Mouse (Mus musculus) liver, embryonic 14.5 days (tissue): ENCODE results near the gene Il6ra. TPM values are rescaled to one million over a fixed set of nuclear protein-coding genes. Genes with fewer than 3 reads are reported as not detected.
A peak's percentile ranks its signal among the peaks of the same experiment; 100 is the strongest.

Experiments
- ATAC-seq: fragments of 200-750 bp; cut with Nextera tagmentation; 2 replicates; pipeline ENCODE4 v1.8.0; 2017; ENCODE audit warnings: moderate number of reproducible peaks, mild to moderate bottlenecking, moderate library complexity; ENCODE audit not compliant: insufficient read depth
- DNase-seq, 3 experiments: peaks; one replicate each; pipeline ENCODE4 v3.0.0-alpha.2; 2012 to 2013; ENCODE audit warnings: low read depth in 3 of 3, low spot score in 3 of 3
- H3K27ac ChIP-seq: fragments of 300-500 bp; sonication (generic); 2 replicates; pipeline ENCODE4 v1.5.1; 2014; ENCODE audit warnings: moderate library complexity, mild to moderate bottlenecking, control low read depth, inconsistent platforms
- H3K27me3 ChIP-seq: fragments of 300-500 bp; sonication (generic); 2 replicates; pipeline ENCODE4 v1.6.1; 2014; ENCODE audit warnings: mild to moderate bottlenecking, low read length, moderate library complexity; ENCODE audit not compliant: control insufficient read depth, insufficient read depth
- H3K36me3 ChIP-seq: fragments of 300-500 bp; sonication (generic); replicated peaks from 2 replicates; pipeline ENCODE4 v1.6.1; 2014; ENCODE audit warnings: low read depth; ENCODE audit not compliant: control insufficient read depth, insufficient read depth
- H3K4me1 ChIP-seq, 2 experiments: fragments of 200-500 bp in 1 of 2; fragments of 300-500 bp in 1 of 2; sonication (generic) in 1 of 2; replicated peaks; 2 replicates each; pipeline ENCODE4 v1.6.1; 2012 to 2014; ENCODE audit warnings: antibody characterized with exemption in 1 of 2, inconsistent platforms in 1 of 2, low read length in 1 of 2; ENCODE audit not compliant: control insufficient read depth in 2 of 2, insufficient read depth in 2 of 2
- H3K4me2 ChIP-seq: fragments of 300-500 bp; sonication (generic); 2 replicates; pipeline ENCODE4 v1.6.1; 2014; ENCODE audit warnings: low read depth, mild to moderate bottlenecking, control low read depth, moderate library complexity
- H3K4me3 ChIP-seq, 2 experiments: fragments of 200-500 bp in 1 of 2; fragments of 300-500 bp in 1 of 2; sonication (generic) in 1 of 2; 2 replicates each; pipeline ENCODE4 v1.5.1; 2012 to 2014; ENCODE audit warnings: low read depth in 2 of 2, low read length in 2 of 2, mild to moderate bottlenecking in 2 of 2, control low read depth in 1 of 2, inconsistent platforms in 1 of 2, moderate library complexity in 1 of 2; ENCODE audit not compliant: insufficient read depth in 1 of 2
- H3K9ac ChIP-seq: fragments of 300-500 bp; sonication (generic); replicated peaks from 2 replicates; pipeline ENCODE4 v1.6.1; 2014; ENCODE audit warnings: mild to moderate bottlenecking, control low read depth, moderate library complexity
- H3K9me3 ChIP-seq: fragments of 300-500 bp; sonication (generic); 2 replicates; pipeline ENCODE4 v1.6.1; 2016; ENCODE audit warnings: low read length, mixed read lengths; ENCODE audit not compliant: control insufficient read depth
- CTCF ChIP-seq: IDR thresholded peaks from 2 replicates; pipeline ENCODE4 v1.5.1; 2016; ENCODE audit warnings: antibody characterized with exemption, low read depth, control low read depth
- EP300 ChIP-seq: IDR thresholded peaks from 2 replicates; pipeline ENCODE4 v1.6.1; 2016; ENCODE audit warnings: antibody characterized with exemption, low read depth
- WGBS: fragments of 180-500 bp; shearing (Covaris S2); extraction: QIAGEN DNeasy Blood & Tissue Kit; methylation state at CpG from one replicate; pipeline ENCODE4 v1.1.7; 2014; ENCODE audit not compliant: insufficient replicate concordance; 5-methylcytosine and 5-hydroxymethylcytosine counted together
- polyA plus RNA-seq, 2 experiments: library from polyadenylated mRNA; depleted of rRNA in 1 of 2; stranded (reverse) in 1 of 2; unstranded in 1 of 2; fragments of >200 nt; fragmentation: Nextera tagmentation in 1 of 2; extraction: Ambion mirVana in 1 of 2; gene quantifications; 2 replicates each; pipeline versions ENCODE4 v1.2.1 to v1.2.3; 2012 to 2014

Gene Il6ra
- polyA plus RNA-seq, 2 experiments = 1.2 to 1.9 TPM

DNA sequence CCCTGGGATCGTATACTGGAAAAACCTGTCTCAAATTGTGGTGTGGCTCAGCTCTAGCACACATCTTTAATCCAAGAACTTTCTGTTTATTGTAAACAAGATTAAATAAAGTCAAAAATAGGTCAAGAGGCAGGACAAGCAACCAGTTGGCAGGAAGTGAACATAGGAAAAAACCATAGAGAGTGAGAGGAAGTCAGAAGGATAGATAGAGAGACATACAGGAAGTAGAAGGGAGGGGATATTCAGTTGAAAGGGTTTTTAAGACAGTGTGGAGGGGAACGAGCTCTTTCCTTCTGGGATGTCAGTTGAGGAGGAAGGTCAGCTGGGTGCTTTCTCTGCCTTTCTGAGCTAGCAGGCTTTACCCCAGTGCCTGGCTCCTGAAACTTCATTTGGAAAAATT, 89.4 kb downstream of the Il6ra start:
- Histone ChIP-seq H3K9ac (no peak overlapping the region), H3K27me3 (peaks cover 3% of the 10 kb centered on the region), H3K4me1 (peaks cover 14 to 21% of the 10 kb centered on the region in 2 experiments), H3K4me2 (no peak overlapping the region), H3K36me3 (no peaks in the 10 kb centered on the region), H3K9me3 (no peaks in the 10 kb centered on the region), H3K4me3 (no peak overlapping the region), H3K27ac (no peak overlapping the region)
- DNase-seq (no peak), ATAC-seq (no peak)
- WGBS = 42% methylated on average over 2 of the region's 2 CpGs
- TF ChIP-seq EP300 = no peak
- TF ChIP-seq CTCF = no peak

DNA sequence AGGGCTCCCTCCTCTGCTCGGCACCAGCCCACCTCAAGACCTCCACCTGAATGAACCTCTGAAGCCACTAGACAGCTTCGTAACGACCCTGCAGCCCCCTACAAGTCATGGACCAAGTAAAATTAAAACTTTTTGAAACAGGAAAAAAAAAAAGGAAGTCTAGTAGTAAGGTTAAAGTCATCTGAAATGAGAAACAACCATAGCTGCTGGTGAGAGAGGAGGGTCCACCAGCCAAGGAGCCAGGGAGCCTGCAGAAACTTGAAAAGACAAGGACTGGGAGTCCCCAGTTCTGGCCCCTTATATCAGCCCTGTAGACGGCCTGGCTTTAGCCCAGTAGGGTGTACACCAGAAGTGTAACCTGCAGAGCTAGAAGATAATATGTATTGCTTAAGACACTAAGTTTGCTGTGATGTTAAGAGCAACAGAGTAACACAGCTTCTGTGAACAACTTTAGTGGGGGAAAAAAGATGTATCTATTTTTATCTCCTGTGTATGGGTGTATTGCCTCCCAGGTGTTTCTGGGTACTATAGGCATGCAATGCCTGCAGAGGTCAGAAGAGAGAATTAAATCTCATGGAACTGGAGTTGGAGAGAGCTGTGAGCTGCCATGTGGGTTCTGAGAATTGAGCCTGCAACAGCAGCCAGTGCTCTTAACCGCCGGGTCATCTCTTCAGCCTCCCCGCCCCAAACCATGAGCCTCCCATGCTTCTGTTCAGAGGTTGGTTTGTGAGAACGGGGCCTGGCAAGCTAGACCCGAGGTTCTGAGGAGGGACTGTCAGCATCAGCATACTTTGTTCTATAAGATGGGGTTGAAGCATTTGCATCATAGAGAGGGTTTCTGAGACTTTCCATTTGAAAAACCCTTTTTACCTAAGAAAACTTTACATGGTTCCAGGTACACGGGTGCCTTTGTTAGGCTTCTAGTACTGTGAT, 91.2 kb downstream of the Il6ra start:
- WGBS = 53% methylated on average over 10 of the region's 10 CpGs
- Histone ChIP-seq H3K4me2 (peak overlapping the region; percentile 50; the same call in 1 of the 2 replicates), H3K36me3 (no peaks in the 10 kb centered on the region), H3K9ac (no peak overlapping the region), H3K4me3 (no peak overlapping the region), H3K27me3 (no peaks in the 10 kb centered on the region), H3K4me1 (peaks cover 14 to 21% of the 10 kb centered on the region in 2 experiments), H3K9me3 (no peaks in the 10 kb centered on the region), H3K27ac (no peak overlapping the region)
- TF ChIP-seq CTCF = no peak
- no peak for TF ChIP-seq EP300
- DNase-seq (no peak), ATAC-seq (0 out of 2 replicates have a peak, but pooled peaks have one; percentile 40)

DNA sequence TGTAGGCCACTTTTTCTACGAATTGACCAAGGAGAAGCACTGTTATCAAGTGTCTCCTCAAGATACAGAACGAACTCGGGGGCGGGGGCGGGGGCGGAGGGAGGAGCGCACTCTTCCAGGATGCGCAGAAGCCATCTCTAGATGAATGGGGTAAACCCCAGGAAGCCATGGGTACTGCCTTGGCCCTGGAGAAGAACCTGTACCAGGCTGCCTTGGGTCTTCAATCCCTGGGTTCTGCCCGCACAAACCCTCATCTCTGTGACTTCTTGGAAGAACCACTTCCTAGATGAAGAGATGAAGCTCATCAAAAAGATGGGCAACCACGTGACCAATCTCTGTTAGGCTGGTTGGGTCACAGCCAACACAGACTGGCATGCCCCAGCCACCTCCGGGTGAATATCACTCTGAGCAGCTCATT, 91.9 kb downstream of the Il6ra start:
- WGBS = 42% methylated on average over 11 of the region's 11 CpGs
- Histone ChIP-seq H3K4me3 (peak overlapping the region in 1 of 2 experiments; percentile 27; a peak in 1 of 4 replicates), H3K4me2 (peak overlapping the region; percentile 50)

DNA sequence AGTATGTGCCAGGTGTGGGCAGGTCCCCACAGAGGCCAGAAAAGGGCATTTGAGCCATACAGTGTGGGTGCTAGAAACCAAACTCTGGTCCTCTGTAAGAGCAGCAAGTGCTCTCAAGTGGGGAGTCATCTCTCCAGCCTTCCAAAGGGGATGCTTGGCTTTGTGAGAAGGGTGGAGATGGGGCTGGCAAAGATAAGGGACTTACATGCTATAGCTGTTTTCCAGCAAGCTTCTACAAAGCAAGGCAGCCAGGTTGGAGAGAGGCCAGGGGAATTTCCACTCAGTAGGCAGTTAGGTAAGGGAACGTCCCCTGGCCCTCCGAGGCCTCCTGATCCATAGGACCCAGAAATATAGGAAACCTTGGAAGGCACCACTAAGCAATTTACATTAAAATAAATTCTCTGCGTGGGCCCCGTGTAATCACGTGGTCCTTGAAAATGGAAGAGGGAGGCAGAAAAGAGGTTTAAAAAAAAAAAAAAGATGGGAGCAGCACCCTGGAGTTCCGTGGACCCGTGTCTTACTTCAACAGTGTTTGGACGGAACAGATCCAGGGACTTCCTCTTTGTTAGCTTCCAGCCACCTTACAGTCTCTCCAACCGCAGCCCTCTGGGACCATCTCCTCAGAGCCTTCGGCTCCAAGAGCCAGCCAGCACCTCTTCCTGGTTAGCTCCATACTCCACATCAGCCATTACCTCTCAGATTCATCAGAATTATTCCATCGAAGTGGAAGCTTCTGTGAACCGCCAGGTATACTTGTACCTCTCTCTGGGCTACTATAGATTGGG, 92.5 kb downstream of the Il6ra start:
- H3K9ac ChIP-seq = 0 out of 2 replicates have a peak overlapping the region, but pooled peaks have one; percentile 23
- no peak for TF ChIP-seq CTCF
- H3K9me3 ChIP-seq = no peaks in the 10 kb centered on the region
- ATAC-seq = 0 out of 2 replicates have a peak, but pooled peaks have one; percentile 30
- H3K4me1 ChIP-seq = peaks cover 14 to 21% of the 10 kb centered on the region in 2 experiments
- DNase-seq = no peak
- peak overlapping the region; percentile 50 for H3K4me2 ChIP-seq
- no peaks in the 10 kb centered on the region; the same call in 1 of the 2 replicates for H3K27me3 ChIP-seq
- 49% methylated on average over 12 of the region's 12 CpGs for WGBS
- peak overlapping the region; percentile 22 to 27; a peak in 3 of 4 replicates for H3K4me3 ChIP-seq
- no peak overlapping the region; the same call in 1 of the 2 replicates for H3K27ac ChIP-seq
- H3K36me3 ChIP-seq = no peaks in the 10 kb centered on the region

More for the DNA sequence above, 91.9 kb downstream of the Il6ra start:
- Histone ChIP-seq H3K36me3 (no peaks in the 10 kb centered on the region), H3K9me3 (no peaks in the 10 kb centered on the region), H3K27ac (no peak overlapping the region), H3K9ac (no peak overlapping the region), H3K4me1 (peaks cover 14 to 21% of the 10 kb centered on the region in 2 experiments), H3K27me3 (no peaks in the 10 kb centered on the region)
- TF ChIP-seq EP300 (no peak), CTCF (no peak)
- ATAC-seq = peak; percentile 71
- no peak for DNase-seq
